Mouse (Mus musculus): Measurements from ENCODE around the gene C2cd4c. TPM values are rescaled to one million over a fixed set of nuclear protein-coding genes. Genes with fewer than 3 reads are reported as not detected.

C2cd4c gene
- 16.1 and 17.1 TPM in 2 replicates for polyA plus RNA-seq (2012; rRNA removed)

GRCm38 (mm10) chr10:79613578-79614304 is at the start of gene C2cd4c:
Gene C2cd4c (minus strand): TSS chr10:79614025.

GRCm38 (mm10) chr10:79645711-79646110 is 31.9 kb upstream of the C2cd4c start, which contains the start of gene Odf3l2:
Gene Odf3l2 (minus strand): TSS chr10:79645738.

GRCm38 (mm10) chr10:79637128-79638110 is 23.6 kb upstream of the C2cd4c start, which contains the start of gene Shc2:
Gene Shc2 (minus strand): TSS chr10:79637918.

GRCm38 (mm10) chr10:79587061-79587751 is 26.6 kb downstream of the C2cd4c start, which contains the start of gene Theg:
Gene Theg (minus strand): TSS chr10:79587331.

Other genes starting within 250 kb of the C2cd4c start
- not detected in 2 replicates for gene Vmn2r83, start 145.3 kb downstream of the C2cd4c start, polyA plus RNA-seq (2012; rRNA removed)
- 10.9 and 12.4 TPM in 2 replicates for gene Plpp2, start 80.2 kb downstream of the C2cd4c start, polyA plus RNA-seq (2012; rRNA removed)
- gene Mier2, start 58.8 kb downstream of the C2cd4c start, polyA plus RNA-seq (2012; rRNA removed): 106 and 121 TPM in 2 replicates
- gene Theg, start 26.7 kb downstream of the C2cd4c start, polyA plus RNA-seq (2012; rRNA removed): 0.09 TPM in 1 of 2 replicates, not detected in the other
- 63.2 and 63.8 TPM in 2 replicates for gene Shc2, start 23.9 kb upstream of the C2cd4c start, polyA plus RNA-seq (2012; rRNA removed)
- gene Odf3l2, start 31.7 kb upstream of the C2cd4c start, polyA plus RNA-seq (2012; rRNA removed): 0.11 and 0.18 TPM in 2 replicates
- 0.33 and 0.56 TPM in 2 replicates for gene Madcam1, start 50.5 kb upstream of the C2cd4c start, polyA plus RNA-seq (2012; rRNA removed)
- gene Tpgs1, start 55.3 kb upstream of the C2cd4c start, polyA plus RNA-seq (2012; rRNA removed): 64.1 and 65.6 TPM in 2 replicates
- gene Cdc34, start 68.2 kb upstream of the C2cd4c start, polyA plus RNA-seq (2012; rRNA removed): 85.1 and 93.1 TPM in 2 replicates
- gene Gzmm, start 75.0 kb upstream of the C2cd4c start, polyA plus RNA-seq (2012; rRNA removed): 2.0 and 2.2 TPM in 2 replicates
- 919 and 923 TPM in 2 replicates for gene Bsg, start 90.5 kb upstream of the C2cd4c start, polyA plus RNA-seq (2012; rRNA removed)
- gene Hcn2, start 102.6 kb upstream of the C2cd4c start, polyA plus RNA-seq (2012; rRNA removed): 22.0 and 26.6 TPM in 2 replicates
- 53.8 and 57.3 TPM in 2 replicates for gene Polrmt, start 132.6 kb upstream of the C2cd4c start, polyA plus RNA-seq (2012; rRNA removed)
- 1.0 and 1.1 TPM in 2 replicates for gene Fgf22, start 141.1 kb upstream of the C2cd4c start, polyA plus RNA-seq (2012; rRNA removed)
- gene Rnf126, start 152.9 kb upstream of the C2cd4c start, polyA plus RNA-seq (2012; rRNA removed): 118 and 136 TPM in 2 replicates
- 3.5 and 4.5 TPM in 2 replicates for gene Fstl3, start 163.2 kb upstream of the C2cd4c start, polyA plus RNA-seq (2012; rRNA removed)
- gene Prss57, start 176.9 kb upstream of the C2cd4c start, polyA plus RNA-seq (2012; rRNA removed): 0.26 and 0.39 TPM in 2 replicates
- 177 and 219 TPM in 2 replicates for gene Palm, start 179.5 kb upstream of the C2cd4c start, polyA plus RNA-seq (2012; rRNA removed)
- gene Misp, start 207.0 kb upstream of the C2cd4c start, polyA plus RNA-seq (2012; rRNA removed): 0.54 and 0.57 TPM in 2 replicates
- 82.1 and 86.6 TPM in 2 replicates for gene Ptbp1, start 240.4 kb upstream of the C2cd4c start, polyA plus RNA-seq (2012; rRNA removed)